Mouse (Mus musculus) liver, embryonic 11.5 days (tissue): ENCODE results near the gene Ccdc38. TPM values are rescaled to one million over a fixed set of nuclear protein-coding genes. Genes with fewer than 3 reads are reported as not detected.

ENCODE experiments used
- ATAC-seq: fragments of 200-750 bp; cut with Nextera tagmentation; replicated peaks from 2 replicates; pipeline ENCODE4 v1.8.0; 2017; ENCODE audit warnings: moderate number of reproducible peaks, mild to moderate bottlenecking, moderate TSS enrichment, moderate library complexity; ENCODE audit not compliant: low FRiP score
- DNase-seq: peaks from one replicate; pipeline ENCODE4 v3.0.0-alpha.2; 2017; ENCODE audit warnings: low spot score
- H3K27ac ChIP-seq: fragments of 300-500 bp; sonication (generic); 2 replicates; pipeline ENCODE4 v1.5.1; 2014; ENCODE audit warnings: mild to moderate bottlenecking, low read depth, low read length, control low read depth
- H3K27me3 ChIP-seq: fragments of 300-500 bp; sonication (generic); replicated peaks from 2 replicates; pipeline ENCODE4 v1.6.1; 2014; ENCODE audit warnings: low read length, mixed read lengths; ENCODE audit not compliant: control insufficient read depth, insufficient read depth
- H3K36me3 ChIP-seq: fragments of 300-500 bp; sonication (generic); 2 replicates; pipeline ENCODE4 v1.6.1; 2014; ENCODE audit warnings: mild to moderate bottlenecking, low read length, moderate library complexity, mixed read lengths; ENCODE audit not compliant: control insufficient read depth, insufficient read depth
- H3K4me1 ChIP-seq: fragments of 300-500 bp; sonication (generic); replicated peaks from 2 replicates; pipeline ENCODE4 v1.6.1; 2014; ENCODE audit warnings: low read length, mixed read lengths; ENCODE audit not compliant: control insufficient read depth, insufficient read depth
- H3K4me2 ChIP-seq: fragments of 300-500 bp; sonication (generic); 2 replicates; pipeline ENCODE4 v1.6.1; 2014; ENCODE audit warnings: mild to moderate bottlenecking, control low read depth, moderate library complexity
- H3K4me3 ChIP-seq: fragments of 300-500 bp; sonication (generic); 2 replicates; pipeline ENCODE4 v1.5.1; 2014; ENCODE audit warnings: low read depth, low read length, control low read depth
- H3K9ac ChIP-seq: fragments of 300-500 bp; sonication (generic); 2 replicates; pipeline ENCODE4 v1.6.1; 2014; ENCODE audit warnings: low read depth, low read length, control low read depth
- H3K9me3 ChIP-seq: fragments of 300-500 bp; sonication (generic); 2 replicates; pipeline ENCODE4 v1.6.1; 2016; ENCODE audit warnings: low read length, inconsistent platforms, mixed read lengths; ENCODE audit not compliant: control insufficient read depth
- WGBS: fragments of 180-500 bp; shearing (Covaris S2); extraction: QIAGEN DNeasy Blood & Tissue Kit; methylation state at CpG from one replicate; pipeline ENCODE4 v1.1.7; 2014; 5-methylcytosine and 5-hydroxymethylcytosine counted together
- polyA plus RNA-seq: library from polyadenylated mRNA; unstranded; fragments of >200 nt; fragmentation: Nextera tagmentation; extraction: Ambion mirVana; gene quantifications from 2 replicates; pipeline ENCODE4 v1.2.1, GENCODE M21; 2014

The Ccdc38 gene
- polyA plus RNA-seq, 1 experiment from 2014 or later = 0.38 TPM

GRCm38 (mm10) chr10:93518186-93518585 lies 22.2 kb upstream of the Ccdc38 start:
- Histone ChIP-seq H3K9ac (no peak overlapping the region), H3K4me1 (no peaks in the 10 kb centered on the region), H3K9me3 (no peaks in the 10 kb centered on the region), H3K27ac (no peak overlapping the region), H3K27me3 (no peaks in the 10 kb centered on the region), H3K4me3 (no peak overlapping the region), H3K4me2 (no peak overlapping the region), H3K36me3 (no peaks in the 10 kb centered on the region)
- DNase-seq = no peak
- WGBS = 78% methylated on average over 4 of the region's 4 CpGs
- ATAC-seq = 0 out of 2 replicates have a peak, but pooled peaks have one; percentile 23

- 67% methylated on average over 2 of the region's 2 CpGs for WGBS
- H3K27ac ChIP-seq = no peak overlapping the region
- DNase-seq (no peak), ATAC-seq (no peak)
- no peaks in the 10 kb centered on the region for H3K9me3 ChIP-seq
- no peak overlapping the region for H3K4me2 ChIP-seq
- no peaks in the 10 kb centered on the region for H3K27me3 ChIP-seq
- no peaks in the 10 kb centered on the region for H3K4me1 ChIP-seq
- no peaks in the 10 kb centered on the region for H3K36me3 ChIP-seq
- no peak overlapping the region for H3K9ac ChIP-seq
- H3K4me3 ChIP-seq = no peak overlapping the region
Observed at GRCm38 (mm10) chr10:93518620-93519019, 21.8 kb upstream of the Ccdc38 start.

- Histone ChIP-seq H3K4me3 (no peak overlapping the region), H3K9ac (no peak overlapping the region), H3K9me3 (no peaks in the 10 kb centered on the region), H3K4me1 (no peaks in the 10 kb centered on the region), H3K27ac (no peak overlapping the region), H3K4me2 (no peak overlapping the region), H3K36me3 (no peaks in the 10 kb centered on the region), H3K27me3 (no peaks in the 10 kb centered on the region)
- WGBS = 83% methylated on average over 8 of the region's 8 CpGs
- ATAC-seq (no peak), DNase-seq (no peak)
Observed at GRCm38 (mm10) chr10:93519159-93519558, 21.3 kb upstream of the Ccdc38 start.

GRCm38 (mm10) chr10:93519756-93520155 lies 20.7 kb upstream of the Ccdc38 start:
- Histone ChIP-seq H3K9me3 (no peaks in the 10 kb centered on the region), H3K4me3 (no peak overlapping the region), H3K27ac (no peak overlapping the region), H3K27me3 (no peaks in the 10 kb centered on the region), H3K36me3 (no peaks in the 10 kb centered on the region), H3K9ac (no peak overlapping the region), H3K4me1 (no peaks in the 10 kb centered on the region), H3K4me2 (no peak overlapping the region)
- ATAC-seq (no peak), DNase-seq (no peak)
- 74% methylated on average over 5 of the region's 5 CpGs for WGBS

- no peak for DNase-seq
- Histone ChIP-seq H3K4me2 (no peak overlapping the region), H3K27me3 (no peaks in the 10 kb centered on the region), H3K4me3 (no peak overlapping the region), H3K36me3 (no peaks in the 10 kb centered on the region), H3K9me3 (no peaks in the 10 kb centered on the region), H3K27ac (no peak overlapping the region), H3K9ac (no peak overlapping the region), H3K4me1 (no peaks in the 10 kb centered on the region)
- no peak for ATAC-seq
- 59% methylated on average over 4 of the region's 4 CpGs for WGBS
Observed at GRCm38 (mm10) chr10:93520994-93521393, 19.4 kb upstream of the Ccdc38 start.

DNA sequence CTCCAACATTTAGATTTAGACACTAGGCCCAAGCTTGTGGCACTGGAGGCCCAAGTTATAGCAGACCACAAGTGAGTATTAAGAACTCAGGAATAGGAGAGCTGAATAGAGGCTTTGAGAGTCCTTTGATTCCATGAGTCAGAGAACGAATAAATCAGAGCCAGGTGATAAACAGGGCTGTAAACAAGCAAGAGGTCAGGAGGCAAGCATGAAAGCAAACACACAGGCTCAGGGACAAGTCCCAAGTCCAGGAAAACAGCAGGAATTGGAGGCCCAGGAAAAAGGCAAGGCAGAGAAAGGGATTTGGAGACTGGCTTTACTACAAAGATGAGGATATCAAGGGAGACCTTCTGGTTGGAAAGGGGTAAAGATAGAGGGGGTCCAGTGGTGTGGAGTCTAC lies 15.1 kb upstream of the Ccdc38 start:
- Histone ChIP-seq H3K9ac (no peak overlapping the region), H3K36me3 (no peaks in the 10 kb centered on the region), H3K27me3 (no peaks in the 10 kb centered on the region), H3K4me1 (no peaks in the 10 kb centered on the region), H3K9me3 (no peaks in the 10 kb centered on the region), H3K4me2 (no peak overlapping the region), H3K27ac (no peak overlapping the region), H3K4me3 (no peak overlapping the region)
- ATAC-seq = no peak
- DNase-seq = no peak
- 74% methylated on average over 1 of the region's 1 CpGs for WGBS

DNA sequence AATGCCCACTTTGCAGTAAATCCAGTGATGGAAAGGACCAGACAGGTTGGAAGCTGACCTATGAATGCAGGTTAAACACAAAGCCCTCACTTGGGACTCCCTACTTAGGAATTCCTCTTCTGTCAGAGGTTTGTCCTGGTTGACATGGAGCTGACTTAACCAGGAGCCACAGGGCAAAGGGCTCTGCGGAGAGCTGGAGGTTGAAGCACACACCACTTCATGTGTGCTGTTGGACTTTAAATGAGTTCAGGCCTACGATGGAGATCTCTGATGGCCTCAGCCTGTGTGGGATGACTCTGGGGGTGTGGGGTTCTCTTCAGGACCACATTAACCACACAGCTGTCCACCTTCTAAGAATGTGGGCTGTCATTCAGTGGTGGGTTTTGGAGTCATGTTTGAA lies 2.1 kb upstream of the Ccdc38 start:
- ATAC-seq = no peak
- DNase-seq = no peak
- H3K9me3 ChIP-seq = no peaks in the 10 kb centered on the region
- H3K9ac ChIP-seq = no peak overlapping the region
- no peaks in the 10 kb centered on the region for H3K36me3 ChIP-seq
- H3K4me3 ChIP-seq = no peak overlapping the region
- H3K4me1 ChIP-seq = peaks cover 11% of the 10 kb centered on the region
- H3K4me2 ChIP-seq = no peak overlapping the region
- no peak overlapping the region for H3K27ac ChIP-seq
- peaks cover 2% of the 10 kb centered on the region; the same call in 1 of the 2 replicates for H3K27me3 ChIP-seq
- WGBS = 68% methylated on average over 2 of the region's 2 CpGs

DNA sequence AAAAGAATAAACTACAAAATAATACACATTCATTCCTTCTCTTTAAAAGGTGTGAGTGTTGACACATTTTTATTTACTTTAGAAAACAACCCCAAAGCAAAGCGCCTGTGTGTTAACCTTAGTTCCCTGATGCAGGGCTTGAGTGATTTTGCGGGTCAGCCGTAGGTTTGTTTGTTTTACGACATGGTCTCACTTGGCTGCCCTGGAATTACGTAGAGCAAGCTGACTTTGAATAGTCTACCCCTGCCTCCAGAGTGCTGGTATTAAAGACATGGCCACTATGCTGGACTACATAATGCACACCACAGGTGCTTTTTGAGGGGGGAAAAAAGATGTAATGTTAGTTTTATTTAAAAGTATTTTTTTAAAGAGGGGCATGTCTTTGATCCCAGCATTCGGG lies 1.6 kb upstream of the Ccdc38 start:
- peaks cover 11% of the 10 kb centered on the region for H3K4me1 ChIP-seq
- H3K4me3 ChIP-seq = no peak overlapping the region
- no peaks in the 10 kb centered on the region for H3K9me3 ChIP-seq
- no peak overlapping the region for H3K9ac ChIP-seq
- ATAC-seq (no peak), DNase-seq (no peak)
- peaks cover 2% of the 10 kb centered on the region; the same call in 1 of the 2 replicates for H3K27me3 ChIP-seq
- H3K36me3 ChIP-seq = no peaks in the 10 kb centered on the region
- WGBS = 59% methylated on average over 6 of the region's 6 CpGs
- H3K4me2 ChIP-seq = no peak overlapping the region; the same call in 1 of the 2 replicates
- no peak overlapping the region for H3K27ac ChIP-seq

- Histone ChIP-seq H3K4me3 (peak within 1 kb of the TSS; percentile 40), H3K36me3 (no peaks in the 10 kb centered on the region), H3K27me3 (peaks cover 2% of the 10 kb centered on the region; the same call in 1 of the 2 replicates), H3K4me1 (peaks cover 8% of the 10 kb centered on the region), H3K27ac (no peak within 1 kb of the TSS), H3K9ac (peak within 1 kb of the TSS; percentile 17), H3K9me3 (no peaks in the 10 kb centered on the region), H3K4me2 (peak within 1 kb of the TSS; percentile 65)
- WGBS = 3% methylated on average over 35 of the region's 35 CpGs
- DNase-seq (peak; percentile 80), ATAC-seq (peak; percentile 89)
Observed at GRCm38 (mm10) chr10:93539775-93540430, 529 bp upstream of the Ccdc38 start, which contains the start of gene Amdhd1. TSS of gene Amdhd1 (minus strand) at chr10:93540033.
